Mouse (Mus musculus) frontal cortex, postnatal 25 days (tissue): Measurements from ENCODE around the gene Capn9.

ENCODE experiments used
- DNase-seq, 2 experiments: peaks; one replicate each; pipeline ENCODE4 v3.0.0; 2022; ENCODE audit warnings: low spot score in 2 of 2

Capn9 gene

GRCm38 (mm10) chr8:124571732-124572429 lies 4.0 kb upstream of the Capn9 start:
- no peak for DNase-seq

GRCm38 (mm10) chr8:124572430-124572775 lies 3.5 kb upstream of the Capn9 start:
- DNase-seq, result no peak

- DNase-seq, result peak; percentile 86 to 92
These were observed 2.2 kb upstream of the Capn9 start for GRCm38 (mm10) chr8:124573552-124574340.

GRCm38 (mm10) chr8:124576751-124577150 lies 840 bp downstream of the Capn9 start:
- DNase-seq, result no peak

- no peak for DNase-seq
These were observed 10.0 kb downstream of the Capn9 start for GRCm38 (mm10) chr8:124585718-124586425.

GRCm38 (mm10) chr8:124586556-124586955 lies 10.6 kb downstream of the Capn9 start:
- DNase-seq, result no peak

GRCm38 (mm10) chr8:124589393-124589792 lies 13.5 kb downstream of the Capn9 start:
- no peak for DNase-seq

- no peak for DNase-seq
These were observed 28.2 kb downstream of the Capn9 start for GRCm38 (mm10) chr8:124604066-124604465.

- no peak for DNase-seq
These were observed 32.5 kb downstream of the Capn9 start for GRCm38 (mm10) chr8:124608239-124608971.

GRCm38 (mm10) chr8:124608972-124609353 lies 33.1 kb downstream of the Capn9 start:
- no peak for DNase-seq

GRCm38 (mm10) chr8:124614325-124614724 lies 38.4 kb downstream of the Capn9 start:
- DNase-seq, result no peak

- DNase-seq, result peak; percentile 78 to 88
These were observed 41.5 kb downstream of the Capn9 start for GRCm38 (mm10) chr8:124617266-124617869.

GRCm38 (mm10) chr8:124618252-124618651 lies 42.3 kb downstream of the Capn9 start:
- DNase-seq, result no peak

GRCm38 (mm10) chr8:124621255-124621654 lies 45.3 kb downstream of the Capn9 start:
- no peak for DNase-seq

- no peak for DNase-seq
These were observed 50.3 kb downstream of the Capn9 start for GRCm38 (mm10) chr8:124626251-124626650.

- no peak for DNase-seq
These were observed 54.6 kb downstream of the Capn9 start for GRCm38 (mm10) chr8:124630489-124630888.

- DNase-seq, result no peak
These were observed 55.0 kb downstream of the Capn9 start for GRCm38 (mm10) chr8:124630891-124631290.

- no peak for DNase-seq
These were observed 56.1 kb downstream of the Capn9 start for GRCm38 (mm10) chr8:124631966-124632365.

- DNase-seq, result no peak
These were observed 57.2 kb downstream of the Capn9 start for GRCm38 (mm10) chr8:124633001-124633703.

- no peak for DNase-seq
These were observed 58.7 kb downstream of the Capn9 start for GRCm38 (mm10) chr8:124634411-124635246.
